Mouse (Mus musculus): Measurements from ENCODE around the gene Socs7. TPM values are rescaled to one million over a fixed set of nuclear protein-coding genes. Genes with fewer than 3 reads are reported as not detected.

Gene Socs7
- polyA plus RNA-seq, 1 experiment = 13.5 TPM

GRCm38 (mm10) chr11:97434704-97435454, 72.5 kb downstream of the Socs7 start:
- Histone ChIP-seq H3K4me3 (ENCODE audit: insufficient read depth, low read depth, low read length) (peak overlapping the region; percentile 61), H3K27ac (ENCODE audit: insufficient read depth, low read depth, low read length) (peak overlapping the region; percentile 89), H3K4me1 (ENCODE audit: control insufficient read depth, insufficient read depth, low read length) (peaks cover 22% of the 10 kb centered on the region), H3K27me3 (replicated peaks; ENCODE audit: control insufficient read depth, insufficient read depth, low read length) (no peaks in the 10 kb centered on the region), H3K36me3 (ENCODE audit: control insufficient read depth, insufficient read depth, low read length) (no peaks in the 10 kb centered on the region)
- WGBS = 5% methylated on average over 15 of the region's 15 CpGs
- peak; percentile 94 for DNase-seq
- TF ChIP-seq POLR2A (IDR thresholded peaks at IDR 0.05; ENCODE audit: low read depth, low read length) (no peak), CTCF (conservative IDR thresholded peaks at IDR 0.05; ENCODE audit: insufficient read depth, insufficient read length, low read depth, low read length) (peak; percentile 36; the same call in 1 of the 2 replicates)

GRCm38 (mm10) chr11:97435808-97436491, 73.6 kb downstream of the Socs7 start:
- DNase-seq = peak; percentile 62
- TF ChIP-seq POLR2A (IDR thresholded peaks at IDR 0.05; ENCODE audit: low read depth, low read length) (peak; percentile 10), CTCF (conservative IDR thresholded peaks at IDR 0.05; ENCODE audit: insufficient read depth, insufficient read length, low read depth, low read length) (no peak)
- no peaks in the 10 kb centered on the region for H3K36me3 ChIP-seq (ENCODE audit: control insufficient read depth, insufficient read depth, low read length)
- peaks cover 22% of the 10 kb centered on the region for H3K4me1 ChIP-seq (ENCODE audit: control insufficient read depth, insufficient read depth, low read length)
- 38% methylated on average over 13 of the region's 13 CpGs for WGBS
- peak overlapping the region; percentile 87 for H3K27ac ChIP-seq (ENCODE audit: insufficient read depth, low read depth, low read length)
- peak overlapping the region; percentile 17; the same call in 1 of the 2 replicates for H3K4me3 ChIP-seq (ENCODE audit: insufficient read depth, low read depth, low read length)
- H3K27me3 ChIP-seq (replicated peaks; ENCODE audit: control insufficient read depth, insufficient read depth, low read length) = no peaks in the 10 kb centered on the region

- no peak for TF ChIP-seq CTCF (conservative IDR thresholded peaks at IDR 0.05; ENCODE audit: insufficient read depth, insufficient read length, low read depth, low read length)
- TF ChIP-seq POLR2A (IDR thresholded peaks at IDR 0.05; ENCODE audit: low read depth, low read length) = no peak
- Histone ChIP-seq H3K27me3 (replicated peaks; ENCODE audit: control insufficient read depth, insufficient read depth, low read length) (no peaks in the 10 kb centered on the region), H3K36me3 (ENCODE audit: control insufficient read depth, insufficient read depth, low read length) (no peaks in the 10 kb centered on the region), H3K4me1 (ENCODE audit: control insufficient read depth, insufficient read depth, low read length) (peaks cover 22% of the 10 kb centered on the region), H3K4me3 (ENCODE audit: insufficient read depth, low read depth, low read length) (no peak overlapping the region), H3K27ac (ENCODE audit: insufficient read depth, low read depth, low read length) (peak overlapping the region; percentile 95)
- WGBS = 26% methylated on average over 5 of the region's 5 CpGs
- peak; percentile 93 for DNase-seq
These were observed 75.4 kb downstream of the Socs7 start for GRCm38 (mm10) chr11:97437745-97438144.

- Histone ChIP-seq H3K27me3 (replicated peaks; ENCODE audit: control insufficient read depth, insufficient read depth, low read length) (no peaks in the 10 kb centered on the region), H3K36me3 (ENCODE audit: control insufficient read depth, insufficient read depth, low read length) (no peaks in the 10 kb centered on the region), H3K27ac (ENCODE audit: insufficient read depth, low read depth, low read length) (peak overlapping the region; percentile 95), H3K4me3 (ENCODE audit: insufficient read depth, low read depth, low read length) (no peak overlapping the region), H3K4me1 (ENCODE audit: control insufficient read depth, insufficient read depth, low read length) (peaks cover 22% of the 10 kb centered on the region)
- DNase-seq = peak; percentile 79
- 48% methylated on average over 9 of the region's 9 CpGs for WGBS
- TF ChIP-seq POLR2A (IDR thresholded peaks at IDR 0.05; ENCODE audit: low read depth, low read length) (no peak), CTCF (conservative IDR thresholded peaks at IDR 0.05; ENCODE audit: insufficient read depth, insufficient read length, low read depth, low read length) (no peak)
These were observed 76.5 kb downstream of the Socs7 start for GRCm38 (mm10) chr11:97438868-97439267.

GRCm38 (mm10) chr11:97439935-97440334, 77.6 kb downstream of the Socs7 start:
- H3K36me3 ChIP-seq (ENCODE audit: control insufficient read depth, insufficient read depth, low read length) = no peaks in the 10 kb centered on the region
- WGBS = 3% methylated on average over 35 of the region's 37 CpGs
- peak; percentile 86 for DNase-seq
- peak overlapping the region; percentile 58 for H3K27ac ChIP-seq (ENCODE audit: insufficient read depth, low read depth, low read length)
- H3K4me1 ChIP-seq (ENCODE audit: control insufficient read depth, insufficient read depth, low read length) = peaks cover 19% of the 10 kb centered on the region
- H3K27me3 ChIP-seq (replicated peaks; ENCODE audit: control insufficient read depth, insufficient read depth, low read length) = no peaks in the 10 kb centered on the region
- TF ChIP-seq POLR2A (IDR thresholded peaks at IDR 0.05; ENCODE audit: low read depth, low read length) (peak; percentile 78), CTCF (conservative IDR thresholded peaks at IDR 0.05; ENCODE audit: insufficient read depth, insufficient read length, low read depth, low read length) (no peak)
- peak overlapping the region; percentile 63 for H3K4me3 ChIP-seq (ENCODE audit: insufficient read depth, low read depth, low read length)

- DNase-seq = no peak
These were observed 78.1 kb downstream of the Socs7 start for GRCm38 (mm10) chr11:97440441-97440881.

More at GRCm38 (mm10) chr11:97440441-97440881, 78.1 kb downstream of the Socs7 start:
- Histone ChIP-seq H3K36me3 (ENCODE audit: control insufficient read depth, insufficient read depth, low read length) (no peaks in the 10 kb centered on the region), H3K27ac (ENCODE audit: insufficient read depth, low read depth, low read length) (peak overlapping the region; percentile 58), H3K4me1 (ENCODE audit: control insufficient read depth, insufficient read depth, low read length) (peaks cover 16% of the 10 kb centered on the region), H3K4me3 (ENCODE audit: insufficient read depth, low read depth, low read length) (peak overlapping the region; percentile 63), H3K27me3 (replicated peaks; ENCODE audit: control insufficient read depth, insufficient read depth, low read length) (no peaks in the 10 kb centered on the region)
- 4% methylated on average over 34 of the region's 34 CpGs for WGBS
- TF ChIP-seq CTCF (conservative IDR thresholded peaks at IDR 0.05; ENCODE audit: insufficient read depth, insufficient read length, low read depth, low read length) (no peak), POLR2A (IDR thresholded peaks at IDR 0.05; ENCODE audit: low read depth, low read length) (no peak)
